Mouse (Mus musculus) myocyte (in vitro differentiated cells): ENCODE data around the gene Chst15.

ENCODE experiments used
- POLR2A ChIP-seq: IDR thresholded peaks from one replicate; pipeline ENCODE4 v1.6.1; 2011; ENCODE audit warnings: low read depth, mild to moderate bottlenecking, control low read depth, moderate library complexity; ENCODE audit not compliant: insufficient read length
- REST ChIP-seq: IDR thresholded peaks from one replicate; pipeline ENCODE4 v1.6.1; 2011; ENCODE audit warnings: mild to moderate bottlenecking, control low read depth, moderate library complexity; ENCODE audit not compliant: insufficient read depth, insufficient read length
- SRF ChIP-seq: IDR thresholded peaks from one replicate; pipeline ENCODE4 v1.6.1; 2011; ENCODE audit warnings: low read depth; ENCODE audit not compliant: control insufficient read depth, insufficient read length
- TCF12 ChIP-seq: IDR thresholded peaks from one replicate; pipeline ENCODE4 v1.6.1; 2011; ENCODE audit warnings: mild to moderate bottlenecking, control low read depth; ENCODE audit not compliant: poor library complexity, insufficient read depth, severe bottlenecking

DNA sequence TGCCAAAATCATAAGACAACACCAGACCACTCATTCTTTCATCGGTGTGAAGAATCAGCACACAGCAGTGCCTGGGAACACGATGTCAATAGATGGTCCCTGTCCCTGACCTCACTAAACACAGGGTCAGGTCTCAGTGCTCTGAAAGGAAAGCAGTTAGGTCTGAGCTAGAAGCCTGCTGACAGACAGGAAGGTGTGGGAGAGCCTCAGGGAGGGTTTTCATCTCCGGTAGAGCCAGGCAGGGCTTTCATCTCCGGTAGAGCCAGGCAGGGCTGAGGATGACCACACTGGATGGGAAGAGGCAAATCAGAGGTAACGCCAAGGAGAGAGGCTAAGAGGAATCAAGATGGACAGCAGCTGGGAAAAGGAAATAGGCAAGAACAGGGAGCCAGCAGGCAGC is 47.5 kb upstream of the Chst15 start:
- TF ChIP-seq POLR2A (no peak), SRF (no peak), REST (no peak), TCF12 (no peak)
